Mouse (Mus musculus) common myeloid progenitor, adult 5-6 weeks (primary cell): ENCODE data around the gene Mgat3. TPM values are rescaled to one million over a fixed set of nuclear protein-coding genes. Genes with fewer than 3 reads are reported as not detected.

Experiments used
- ATAC-seq: replicated peaks from 2 replicates; pipeline ENCODE4 v1.8.0; 2016; ENCODE audit warnings: low read depth, mild to moderate bottlenecking, moderate TSS enrichment, inconsistent platforms; ENCODE audit not compliant: poor library complexity, severe bottlenecking
- total RNA-seq: library from RNA; stranded (forward); fragments of 200-1000, 187-1606 nt; gene quantifications from 2 replicates; pipeline ENCODE4 v1.2.3, GENCODE M21; 2017

The Mgat3 gene
- total RNA-seq, 1 experiment from 2014 or later: not detected

DNA sequence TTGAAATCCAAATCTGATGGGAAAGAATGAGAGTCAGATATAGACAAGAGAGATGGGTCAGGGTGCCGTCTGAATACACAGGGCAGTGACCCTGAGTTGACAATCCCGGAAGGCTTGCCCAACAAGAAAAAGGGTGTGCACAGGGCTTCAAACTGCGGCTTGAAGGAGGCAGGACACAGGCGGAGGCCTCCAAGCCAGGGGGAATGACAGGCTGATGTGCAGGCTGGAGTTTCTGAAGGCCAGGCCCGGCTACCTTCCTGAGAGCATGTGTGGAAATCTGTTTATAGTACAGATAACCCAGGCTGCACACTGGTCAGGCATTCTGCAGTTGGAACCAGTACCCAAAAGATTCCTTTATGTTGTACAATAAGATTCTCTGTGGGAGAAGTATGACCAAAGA is 26.0 kb upstream of the Mgat3 start:
- no peak for ATAC-seq

DNA sequence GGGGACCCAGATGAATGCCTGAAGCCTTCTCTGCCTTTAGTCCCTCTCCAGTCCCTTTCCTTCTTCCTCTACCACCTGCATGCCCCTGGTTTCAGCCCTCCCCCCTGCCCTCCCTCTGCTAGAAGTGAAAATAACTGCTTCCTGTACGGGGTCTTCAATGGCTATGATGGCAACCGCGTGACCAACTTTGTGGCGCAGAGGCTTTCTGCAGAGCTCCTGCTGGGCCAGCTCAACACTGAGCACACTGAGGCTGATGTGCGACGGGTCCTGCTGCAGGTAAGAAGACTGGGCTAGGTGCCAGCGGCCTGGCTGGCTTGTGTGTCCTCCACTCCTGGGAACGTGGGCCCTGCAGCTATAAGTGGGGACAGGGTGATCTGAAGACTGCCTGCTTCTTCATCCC is 25.0 kb upstream of the Mgat3 start:
- ATAC-seq: no peak

- no peak for ATAC-seq
Measured at GRCm38 (mm10) chr15:80149517-80149916, 24.0 kb upstream of the Mgat3 start.

GRCm38 (mm10) chr15:80152663-80153062 is 20.9 kb upstream of the Mgat3 start:
- ATAC-seq: no peak

DNA sequence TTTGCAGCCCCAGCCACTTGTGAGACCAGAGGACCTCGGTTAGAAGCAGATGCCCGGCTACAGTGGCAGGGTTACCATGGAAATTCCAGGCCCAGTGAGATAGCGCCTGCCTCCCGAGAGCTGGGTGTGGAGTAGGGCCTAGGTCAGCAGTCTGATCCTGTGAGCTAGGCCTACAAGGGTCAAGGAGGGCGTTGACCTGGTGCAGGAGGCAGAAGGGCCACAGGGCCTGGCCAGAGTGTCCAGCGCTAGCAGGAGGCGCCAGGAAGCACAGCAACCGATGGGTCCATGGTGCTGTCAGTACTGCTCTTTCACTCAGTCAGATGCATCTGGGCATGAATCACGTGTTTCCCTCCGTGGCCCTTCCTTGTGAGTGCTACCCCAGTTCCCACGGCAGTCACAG is 19.8 kb upstream of the Mgat3 start:
- ATAC-seq: no peak

- ATAC-seq: no peak
Measured at GRCm38 (mm10) chr15:80155707-80156106, 17.8 kb upstream of the Mgat3 start.

GRCm38 (mm10) chr15:80157197-80157943 is 16.2 kb upstream of the Mgat3 start:
- no peak for ATAC-seq

DNA sequence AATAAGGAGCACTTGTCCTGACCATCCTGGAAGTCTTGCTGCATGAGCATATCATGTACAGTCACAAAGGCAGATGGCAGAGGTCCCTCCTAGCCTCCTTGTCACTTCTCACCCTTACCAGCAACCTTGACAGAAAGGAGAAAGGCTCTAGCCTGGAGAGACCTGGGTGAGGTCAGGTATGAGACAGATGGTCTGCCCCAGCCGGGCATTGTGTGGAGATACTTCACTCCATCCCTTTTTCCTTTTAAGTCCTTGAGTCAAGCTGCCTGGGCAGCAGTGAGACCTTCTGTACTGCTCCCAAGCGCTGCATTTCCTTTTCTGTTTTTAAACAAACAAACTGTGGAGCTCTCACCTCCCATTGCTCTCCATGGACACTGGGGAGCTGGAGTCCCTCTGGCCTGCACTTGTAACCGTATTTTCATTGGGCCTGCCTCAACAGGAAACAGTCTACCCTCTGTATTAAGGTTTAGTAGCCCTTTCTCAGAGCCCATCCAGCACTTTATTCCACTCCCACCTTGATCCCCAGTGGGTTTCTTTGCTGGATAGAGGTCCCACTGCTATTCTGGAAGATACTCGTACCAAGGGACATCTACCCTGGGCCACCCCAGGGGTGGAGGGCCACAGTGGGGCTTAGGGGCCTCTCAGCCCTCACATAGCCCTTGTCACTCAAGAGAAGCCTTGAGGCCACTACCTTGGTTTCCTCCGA is 15.4 kb upstream of the Mgat3 start:
- ATAC-seq: no peak

- ATAC-seq: no peak
Measured at GRCm38 (mm10) chr15:80158707-80159090, 14.8 kb upstream of the Mgat3 start.

GRCm38 (mm10) chr15:80159286-80159901 is 14.1 kb upstream of the Mgat3 start:
- ATAC-seq: no peak

- ATAC-seq: no peak
Measured at GRCm38 (mm10) chr15:80160223-80160622, 13.3 kb upstream of the Mgat3 start.

DNA sequence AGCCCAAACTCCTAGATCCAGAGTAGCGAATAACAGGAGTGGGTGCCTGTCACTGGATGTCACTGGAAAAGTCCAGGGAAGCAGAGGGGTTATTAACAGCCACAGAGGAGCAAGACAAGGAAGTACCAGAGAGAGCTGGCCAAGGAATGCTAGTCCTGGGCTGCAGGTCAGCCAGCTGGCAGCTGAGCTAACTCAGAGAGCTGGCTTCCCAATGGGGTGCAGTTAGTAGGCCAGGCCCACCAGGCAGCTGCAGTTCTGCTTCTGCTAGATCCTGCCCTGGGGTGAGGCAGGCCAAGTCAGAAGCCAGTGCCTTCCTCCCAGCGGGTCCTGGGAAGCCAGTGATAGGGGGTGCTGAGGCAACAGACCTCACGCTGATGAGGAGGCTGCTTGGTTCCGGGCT is 12.8 kb upstream of the Mgat3 start:
- no peak for ATAC-seq

GRCm38 (mm10) chr15:80161199-80161598 is 12.3 kb upstream of the Mgat3 start:
- ATAC-seq: no peak

DNA sequence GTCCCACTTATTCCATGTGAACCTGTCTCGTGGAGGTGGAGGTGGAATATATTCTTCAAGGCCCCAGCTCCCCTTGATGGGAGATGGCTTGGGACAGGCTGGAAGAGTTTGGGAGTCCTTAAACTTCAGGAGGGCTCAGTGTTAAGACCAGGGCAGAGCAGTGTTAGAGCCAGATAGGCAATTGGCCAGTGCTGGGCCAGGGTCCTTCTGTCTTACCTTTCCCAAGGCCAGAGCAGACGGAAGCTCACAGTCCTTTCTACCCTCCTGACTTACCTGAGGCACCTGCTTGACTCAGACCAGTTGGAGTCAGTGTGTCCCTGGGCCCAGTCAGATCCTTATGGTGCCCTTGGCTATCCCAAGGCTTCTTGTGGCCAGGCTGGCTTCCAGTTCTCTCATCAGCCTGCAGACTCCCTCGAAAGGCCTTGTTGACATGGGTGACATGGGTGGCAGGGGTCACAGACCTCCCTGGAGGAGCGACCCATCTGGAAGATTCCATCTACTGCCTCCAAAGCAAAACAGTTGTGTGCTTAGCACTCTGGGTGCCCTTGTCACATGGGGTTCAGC is 11.0 kb upstream of the Mgat3 start:
- ATAC-seq: no peak

GRCm38 (mm10) chr15:80163274-80163673 is 10.2 kb upstream of the Mgat3 start:
- ATAC-seq: no peak

GRCm38 (mm10) chr15:80163716-80164115 is 9.8 kb upstream of the Mgat3 start:
- no peak for ATAC-seq

- no peak for ATAC-seq
Measured at GRCm38 (mm10) chr15:80165396-80165795, 8.1 kb upstream of the Mgat3 start.

DNA sequence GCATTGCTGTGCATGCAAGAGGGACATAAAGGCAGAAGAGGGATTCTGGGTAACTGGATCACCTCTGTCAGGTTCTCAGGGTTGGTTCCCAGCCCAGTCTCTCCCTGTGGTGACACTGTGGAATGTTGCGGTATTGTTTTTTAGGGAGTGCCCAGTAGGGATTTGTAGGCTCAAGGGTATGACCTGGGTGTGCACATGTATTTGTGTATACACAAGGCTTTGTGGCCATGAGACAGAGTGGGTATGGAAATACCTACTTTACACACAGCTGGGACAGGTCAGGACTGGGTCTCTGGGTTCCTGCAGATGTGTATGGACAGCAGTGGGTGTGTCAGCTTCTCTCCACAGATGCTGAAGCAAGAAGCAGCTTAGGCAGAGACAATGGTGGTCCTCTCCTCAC is 4.0 kb upstream of the Mgat3 start:
- ATAC-seq: no peak

DNA sequence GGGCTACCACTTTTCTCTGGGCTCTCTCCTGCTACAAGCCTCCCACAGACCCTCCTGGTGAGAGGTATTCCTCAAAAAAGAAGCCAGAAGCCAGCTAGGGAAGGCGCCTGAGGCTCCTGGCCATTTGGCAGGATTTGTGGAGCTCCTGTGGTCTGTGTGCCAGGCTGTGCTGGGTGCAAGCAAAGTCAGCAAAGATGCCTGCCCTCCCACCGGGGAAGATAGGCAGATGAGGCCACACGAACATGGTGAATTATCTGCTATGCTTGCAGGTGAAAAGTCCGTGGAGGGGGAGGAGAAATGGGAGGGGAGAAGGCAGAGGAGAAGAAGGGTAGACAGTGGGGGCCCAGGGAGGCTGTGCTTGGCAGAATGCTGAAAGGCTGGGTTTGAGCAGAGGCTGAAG is 3.2 kb upstream of the Mgat3 start:
- no peak for ATAC-seq

DNA sequence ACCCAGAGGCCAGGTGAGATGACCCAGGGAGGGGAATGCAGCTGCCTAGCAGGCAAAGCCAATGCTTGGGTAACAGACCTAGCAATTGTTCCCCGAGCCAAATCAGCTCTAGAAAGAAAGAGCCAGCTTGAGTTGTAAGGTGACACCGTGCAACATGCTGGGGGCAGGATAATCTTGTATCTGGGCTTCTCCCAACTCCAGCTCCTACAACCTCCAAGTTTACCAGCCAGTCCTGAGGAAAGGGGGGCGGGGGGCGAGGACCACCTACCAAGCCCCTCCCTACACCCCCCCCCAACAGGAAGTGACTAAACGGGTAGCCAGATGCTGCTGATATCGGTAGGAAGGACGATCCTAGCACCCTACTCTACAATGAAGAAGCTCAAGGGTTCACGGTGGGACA is 2.2 kb upstream of the Mgat3 start:
- no peak for ATAC-seq

DNA sequence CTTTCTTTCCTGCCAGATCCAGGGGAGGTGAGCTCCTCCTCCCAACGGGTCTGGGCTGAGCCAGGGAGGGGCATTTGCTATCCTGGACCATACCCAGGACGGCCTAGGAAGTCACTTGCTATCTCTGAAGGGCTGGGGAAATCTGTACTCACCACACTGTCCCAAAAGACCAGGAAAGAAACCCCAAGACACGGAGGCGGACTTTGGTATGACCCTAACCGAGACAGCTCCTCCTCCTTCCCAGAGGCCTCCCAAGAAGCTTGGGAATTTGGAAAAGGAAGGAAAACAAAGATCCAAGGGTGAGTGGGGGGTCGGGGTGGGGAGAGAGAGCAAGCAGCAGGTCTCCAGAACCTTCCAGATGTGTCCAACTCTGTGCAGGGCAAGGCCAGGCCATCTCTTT is 1.7 kb upstream of the Mgat3 start:
- ATAC-seq: no peak
